Comparison of ENCODE assay signal across 8 mouse cellular contexts in the genomic region with DNA sequence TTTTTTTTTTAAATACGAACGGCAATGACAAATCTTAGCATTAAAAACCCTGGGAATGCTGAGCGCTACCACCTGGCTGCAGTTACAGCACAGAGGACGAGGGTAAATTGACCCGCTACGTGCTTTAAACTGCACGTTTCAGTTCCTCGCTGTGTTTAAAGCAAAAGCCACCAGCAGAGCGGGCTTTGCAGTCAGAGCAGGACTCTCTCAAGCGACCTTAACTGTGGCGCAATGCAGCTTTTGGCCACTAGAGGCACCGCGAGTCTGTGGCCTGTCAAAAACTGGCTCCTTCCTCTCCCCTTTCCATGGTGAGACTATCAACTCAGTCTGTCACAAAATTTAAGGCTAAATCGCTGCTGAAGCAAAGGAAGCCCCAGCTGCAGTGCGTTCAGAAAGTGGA. TPM values are rescaled to one million over a fixed set of nuclear protein-coding genes. Genes with fewer than 3 reads are reported as not detected.
DNase-seq lines count a peak whose midpoint lies in the region; ATAC-seq and TF ChIP-seq lines count a peak whose summit lies in the region.

No protein-coding gene starts in this region.

- under 1% methylated on average over 15 of the region's 15 CpGs for WGBS in hindbrain, embryonic 10.5 days
- under 1% methylated on average over 15 of the region's 15 CpGs for WGBS in lung, embryonic 14.5 days

- peak overlapping the region; percentile 70 for H3K4me3 ChIP-seq in hindbrain, embryonic 10.5 days
- peak overlapping the region; percentile 73 for H3K4me3 ChIP-seq in lung, embryonic 14.5 days (ENCODE audit: low read depth, low read length)

- peak overlapping the region; percentile 77 for H3K4me2 ChIP-seq in lung, embryonic 14.5 days

- H3K9ac ChIP-seq in lung, embryonic 14.5 days, result peak overlapping the region; percentile 44

- H3K27me3 ChIP-seq in hindbrain, embryonic 10.5 days (ENCODE audit: insufficient read depth, poor library complexity, severe bottlenecking), result no peaks in the 10 kb centered on the region
- H3K27me3 ChIP-seq in lung, embryonic 14.5 days (ENCODE audit: insufficient read depth, low read length), result peaks cover 19% of the 10 kb centered on the region; the same call in 1 of the 2 replicates

- peak; percentile 96 for DNase-seq in NIH3T3 (ENCODE audit: low read depth)
- peak; percentile 61 for DNase-seq in cerebellum, adult 9-11 months
- DNase-seq in frontal cortex, postnatal 10 days (ENCODE audit: low spot score in 2 of 2), result peak; percentile 72 to 93
- peak; percentile 96 for DNase-seq in hindbrain, embryonic 10.5 days (ENCODE audit: low spot score)
- peak; percentile 95 for DNase-seq in layer of hippocampus, adult 9-10 months (ENCODE audit: low spot score)
- peak; percentile 99 for DNase-seq in lung, embryonic 14.5 days
- DNase-seq in ovary, postnatal 14 days (ENCODE audit: low spot score), result peak; percentile 93
- DNase-seq in thymus, postnatal 25 days, result peak; percentile 54

- H3K27ac ChIP-seq in hindbrain, embryonic 10.5 days, result peak overlapping the region; percentile 99
- H3K27ac ChIP-seq in lung, embryonic 14.5 days (ENCODE audit: low read depth), result peak overlapping the region; percentile 83

- peaks cover 49% of the 10 kb centered on the region for H3K4me1 ChIP-seq in hindbrain, embryonic 10.5 days (replicated peaks)
- H3K4me1 ChIP-seq in lung, embryonic 14.5 days (ENCODE audit: insufficient read depth), result peaks cover 7% of the 10 kb centered on the region; the same call in 1 of the 2 replicates

- ATAC-seq in lung, embryonic 14.5 days (ENCODE audit: insufficient read depth), result no peak

- peaks cover 4% of the 10 kb centered on the region; the same call in 1 of the 2 replicates for H3K9me3 ChIP-seq in hindbrain, embryonic 10.5 days
- no peaks in the 10 kb centered on the region for H3K9me3 ChIP-seq in lung, embryonic 14.5 days (ENCODE audit: low read depth, low read length)

- peak; percentile 99 for TF ChIP-seq CTCF in lung, embryonic 14.5 days (IDR thresholded peaks at IDR 0.05; ENCODE audit: low read depth)

- H3K36me3 ChIP-seq in hindbrain, embryonic 10.5 days, result peaks cover 7% of the 10 kb centered on the region
- no peaks in the 10 kb centered on the region for H3K36me3 ChIP-seq in lung, embryonic 14.5 days (ENCODE audit: insufficient read depth)

RNA-seq across cellular contexts. Expression of a gene that starts 1.3 kb away (rescaled TPM):
- polyA plus RNA-seq in hindbrain, embryonic 10.5 days (2016; fragmentation: Nextera tagmentation; extraction: Ambion mirVana), result 78.7 and 97.1 TPM in 2 replicates
- 31.0 and 32.1 TPM in 2 replicates for polyA plus RNA-seq in lung, embryonic 14.5 days (2014; fragmentation: Nextera tagmentation; extraction: Ambion mirVana)
